20 mouse cellular contexts compared by ENCODE assay signal in the genomic region with DNA sequence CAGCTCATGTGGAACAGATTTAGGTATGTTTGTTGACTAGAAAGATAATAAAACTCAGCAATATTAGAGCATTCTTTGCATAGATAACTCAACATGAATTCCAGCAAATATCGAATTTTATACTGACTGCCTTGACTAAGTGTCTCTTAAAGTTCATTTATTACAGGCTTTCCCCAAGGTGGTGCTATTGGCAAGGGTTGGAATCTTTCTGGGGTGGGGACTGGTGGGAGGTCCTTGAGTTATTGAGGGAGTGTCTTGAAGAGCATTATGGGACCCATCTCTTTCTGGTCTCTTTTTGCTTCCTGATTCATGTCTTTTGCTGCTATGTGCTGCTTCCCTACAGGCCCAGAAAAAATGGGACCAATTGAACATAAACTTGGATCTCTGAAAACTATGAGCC.
DNase-seq lines count a peak whose midpoint lies in the region; ATAC-seq and TF ChIP-seq lines count a peak whose summit lies in the region.
"Had no signal": no experiment of that assay in that cellular context is flagged by ENCODE, and none has a peak within 500 bp of the region (broad histone marks: within the 10 kb centered on the region; RNA-seq: fewer than 3 reads in every experiment).

No protein-coding gene starts in this region.

- H3K27me3 ChIP-seq in hindbrain, postnatal 0 days (ENCODE audit: insufficient read depth, low read length) = no peaks in the 10 kb centered on the region
- no peaks in the 10 kb centered on the region for H3K27me3 ChIP-seq in hindbrain, embryonic 12.5 days
- no peaks in the 10 kb centered on the region for H3K27me3 ChIP-seq in Patski
- H3K27me3 ChIP-seq: heart, embryonic 12.5 days; liver, embryonic 13.5 days; neural tube, embryonic 15.5 days; stomach, embryonic 15.5 days had no signal

- H3K9ac ChIP-seq in hindbrain, postnatal 0 days (replicated peaks; ENCODE audit: low read length) = no peak overlapping the region
- H3K9ac ChIP-seq in hindbrain, embryonic 12.5 days = no peak overlapping the region
- H3K9ac ChIP-seq: heart, embryonic 12.5 days; liver, embryonic 13.5 days; neural tube, embryonic 15.5 days; stomach, embryonic 15.5 days had no signal

- H3K4me3 ChIP-seq in hindbrain, postnatal 0 days (ENCODE audit: low read length) = no peak overlapping the region
- no peak overlapping the region for H3K4me3 ChIP-seq in hindbrain, embryonic 12.5 days
- H3K4me3 ChIP-seq: heart, embryonic 12.5 days; liver, embryonic 13.5 days; midbrain, embryonic 10.5 days; neural tube, embryonic 15.5 days; stomach, embryonic 15.5 days had no signal

- TF ChIP-seq CTCF in hindbrain, postnatal 0 days (IDR thresholded peaks at IDR 0.05; ENCODE audit: low read depth) = peak; percentile 30; the same call in 1 of the 2 replicates
- peak; percentile 45 for TF ChIP-seq CTCF in Patski (IDR thresholded peaks at IDR 0.05)

- H3K9me3 ChIP-seq in hindbrain, postnatal 0 days (ENCODE audit: low read length) = no peaks in the 10 kb centered on the region
- H3K9me3 ChIP-seq in hindbrain, embryonic 12.5 days (replicated peaks) = no peaks in the 10 kb centered on the region
- H3K9me3 ChIP-seq: heart, embryonic 12.5 days; liver, embryonic 13.5 days; midbrain, embryonic 10.5 days; neural tube, embryonic 15.5 days; stomach, embryonic 15.5 days had no signal

- intact Hi-C loops in heart, postnatal 10 days (cut with DNase I) = no loop called here

- CTCF ChIA-PET in Patski (lab: Charles Lee) = no interaction called here

- WGBS in hindbrain, postnatal 0 days = 71% methylated on average over 1 of the region's 1 CpGs
- 84% methylated on average over 1 of the region's 1 CpGs for WGBS in hindbrain, embryonic 12.5 days

- no peaks in the 10 kb centered on the region for H3K4me1 ChIP-seq in hindbrain, postnatal 0 days (ENCODE audit: insufficient read depth, low read length)
- H3K4me1 ChIP-seq in hindbrain, embryonic 12.5 days = no peaks in the 10 kb centered on the region
- H3K4me1 ChIP-seq: heart, embryonic 12.5 days; liver, embryonic 13.5 days; midbrain, embryonic 10.5 days; neural tube, embryonic 15.5 days; stomach, embryonic 15.5 days had no signal

- no peak overlapping the region for H3K27ac ChIP-seq in hindbrain, postnatal 0 days
- H3K27ac ChIP-seq in hindbrain, embryonic 12.5 days = no peak overlapping the region
- H3K27ac ChIP-seq: liver, embryonic 13.5 days; midbrain, embryonic 10.5 days; neural tube, embryonic 15.5 days; stomach, embryonic 15.5 days had no signal

- H3K4me2 ChIP-seq in hindbrain, postnatal 0 days (ENCODE audit: low read depth, low read length) = no peak overlapping the region
- H3K4me2 ChIP-seq in hindbrain, embryonic 12.5 days (replicated peaks) = no peak overlapping the region
- H3K4me2 ChIP-seq: heart, embryonic 12.5 days; liver, embryonic 13.5 days; neural tube, embryonic 15.5 days; stomach, embryonic 15.5 days had no signal

- no peak for ATAC-seq in hindbrain, postnatal 0 days
- ATAC-seq in hindbrain, embryonic 12.5 days (ENCODE audit: low FRiP score) = no peak
- no peak for ATAC-seq in Patski
- ATAC-seq: forebrain, embryonic 14.5 days had no signal

- H3K36me3 ChIP-seq in hindbrain, postnatal 0 days (ENCODE audit: insufficient read depth, low read length) = no peaks in the 10 kb centered on the region
- no peaks in the 10 kb centered on the region for H3K36me3 ChIP-seq in hindbrain, embryonic 12.5 days
- H3K36me3 ChIP-seq: heart, embryonic 12.5 days; liver, embryonic 13.5 days; midbrain, embryonic 10.5 days; neural tube, embryonic 15.5 days; stomach, embryonic 15.5 days had no signal

- POLR2A ChIA-PET in Patski (lab: Charles Lee) = no interaction called here

- no peak for DNase-seq in hindbrain, postnatal 0 days (ENCODE audit: low spot score)
- DNase-seq in 416B (ENCODE audit: low read depth) (peak; percentile 17), Patski (ENCODE audit: low read depth, low spot score) (no peak)
- peak; percentile 52 for DNase-seq in mesoderm, embryonic 11.5 days (ENCODE audit: low read depth, low spot score)
- no peak for DNase-seq in heart, postnatal 10 days
- no peak for DNase-seq in lung, postnatal 25 days (ENCODE audit: low spot score)
- DNase-seq: cerebellum, postnatal 25 days; gastrocnemius, postnatal 25 days; heart, postnatal 4 days; kidney, postnatal 14 days; layer of hippocampus, adult 9-11 months; left cerebral cortex, postnatal 4 days; liver, embryonic 13.5 days; lung, postnatal 14 days had no signal

- in situ Hi-C loops in Patski (cut with MboI; ENCODE audit: low pct_unique_long_range_greater_than_20kb) = loop anchor here (10.0 kb wide), 1 partner anchor 921 kb away; no protein-coding TSS in a partner anchor

Comparison
In these comparisons a context has a peak if more than half of its experiments do, and no peak if none do; other contexts are left out.
1. DNase-seq: peak in 416B (single experiment) and mesoderm, embryonic 11.5 days (single experiment); none in hindbrain, postnatal 0 days (single experiment), Patski (single experiment), heart, postnatal 10 days (0 of 2) and lung, postnatal 25 days (single experiment).